Mouse (Mus musculus) ES-E14 (cell line): Measurements from ENCODE around the gene Ap2b1. TPM values are rescaled to one million over a fixed set of nuclear protein-coding genes. Genes with fewer than 3 reads are reported as not detected.

Source experiments
- DNase-seq: peaks from one replicate; pipeline ENCODE4 v3.0.0-alpha.2; 2013; ENCODE audit warnings: low read depth, low spot score
- H3K27ac ChIP-seq: 2 replicates; pipeline ENCODE4 v1.5.1; 2012; ENCODE audit warnings: low read depth, mild to moderate bottlenecking, low read length, moderate library complexity, mixed read lengths; ENCODE audit not compliant: poor library complexity, insufficient read depth, severe bottlenecking
- H3K36me3 ChIP-seq: 2 replicates; pipeline ENCODE4 v1.6.1; 2012; ENCODE audit warnings: mild to moderate bottlenecking, low read length, moderate library complexity, mixed read lengths; ENCODE audit not compliant: control insufficient read depth, poor library complexity, insufficient read depth, severe bottlenecking
- H3K4me1 ChIP-seq, 2 experiments: fragments of 150-350 bp in 1 of 2; sonication (generic) in 1 of 2; 2 replicates each; pipeline ENCODE4 v1.6.1; 2012; ENCODE audit warnings: low read length in 2 of 2, mild to moderate bottlenecking in 1 of 2, mixed read lengths in 1 of 2; ENCODE audit not compliant: control insufficient read depth in 2 of 2, insufficient read depth in 2 of 2, poor library complexity in 1 of 2
- H3K4me3 ChIP-seq, 2 experiments: fragments of 150-350 bp in 1 of 2; sonication (generic) in 1 of 2; 2 replicates each; pipeline ENCODE4 v1.5.1; 2012; ENCODE audit warnings: low read length in 2 of 2, low read depth in 1 of 2, mild to moderate bottlenecking in 1 of 2, mixed read lengths in 1 of 2; ENCODE audit not compliant: insufficient read depth in 1 of 2, poor library complexity in 1 of 2, severe bottlenecking in 1 of 2
- H3K9ac ChIP-seq: 2 replicates; pipeline ENCODE4 v1.6.1; 2012; ENCODE audit warnings: low read depth, mild to moderate bottlenecking, low read length, mixed read lengths; ENCODE audit not compliant: poor library complexity, insufficient read depth, severe bottlenecking
- H3K9me3 ChIP-seq: fragments of 150-350 bp; sonication (generic); 2 replicates; pipeline ENCODE4 v1.6.1; 2012; ENCODE audit warnings: low read depth, mild to moderate bottlenecking, low read length; ENCODE audit not compliant: control insufficient read depth, insufficient read depth
- CHD2 ChIP-seq: IDR thresholded peaks from 2 replicates; pipeline ENCODE4 v1.6.1; 2014; ENCODE audit warnings: mild to moderate bottlenecking, low read depth, low read length, inconsistent platforms
- HCFC1 ChIP-seq: IDR thresholded peaks from 2 replicates; pipeline ENCODE4 v1.6.1; 2012; ENCODE audit warnings: low read length, inconsistent platforms, borderline replicate concordance; ENCODE audit not compliant: insufficient read depth
- MAFK ChIP-seq: IDR thresholded peaks from 2 replicates; pipeline ENCODE4 v1.6.1; 2014; ENCODE audit warnings: mild to moderate bottlenecking, low read depth, low read length, inconsistent platforms; ENCODE audit not compliant: insufficient read depth
- ZC3H11A ChIP-seq: IDR thresholded peaks from 2 replicates; pipeline ENCODE4 v1.6.1; 2012; ENCODE audit warnings: low read depth, mild to moderate bottlenecking, inconsistent platforms, low read length, borderline replicate concordance
- ZNF384 ChIP-seq: IDR thresholded peaks from 2 replicates; pipeline ENCODE4 v1.6.1; 2012; ENCODE audit warnings: low read depth, low read length, inconsistent platforms
- in situ Hi-C, 2 experiments: fragments of 600-800 bp; cut with MboI; formaldehyde crosslinking; loops; one replicate each; pipeline ENCODE4 v1.15.1; 2025; ENCODE audit warnings: low sequenced_read_pairs in 2 of 2, inconsistent platforms in 1 of 2; ENCODE audit not compliant: unreplicated experiment in 2 of 2
- total RNA-seq: library from RNA; depleted of rRNA; stranded (reverse); fragments of 300-350 nt; gene quantifications from 2 replicates; pipeline ENCODE4 v1.2.3, GENCODE M21; 2012

The Ap2b1 gene
- total RNA-seq, 1 experiment: 58.5 TPM

- H3K9ac ChIP-seq: no peak overlapping the region
- no peaks in the 10 kb centered on the region for H3K9me3 ChIP-seq
- peaks cover 4 to 7% of the 10 kb centered on the region in 2 experiments for H3K4me1 ChIP-seq
- TF ChIP-seq CHD2: no peak
- TF ChIP-seq MAFK: no peak
- no peak for DNase-seq
- no peak overlapping the region for H3K27ac ChIP-seq
- no peaks in the 10 kb centered on the region for H3K36me3 ChIP-seq
- H3K4me3 ChIP-seq: no peak overlapping the region; a peak in 1 of 4 replicates
- in situ Hi-C loops: loop anchor here in 1 of 2 experiments (25.0 kb wide), 1 partner anchor 348 kb away; the partner anchor contains the start of gene Slfn2
Observed at GRCm38 (mm10) chr11:83410510-83410909, 111.7 kb downstream of the Ap2b1 start.

GRCm38 (mm10) chr11:83417080-83417479 is 118.3 kb downstream of the Ap2b1 start:
- TF ChIP-seq MAFK (no peak), HCFC1 (no peak), ZC3H11A (no peak), CHD2 (no peak), ZNF384 (no peak)
- Histone ChIP-seq H3K4me1 (peaks cover 0 to 5% of the 10 kb centered on the region in 2 experiments; a peak in 1 of 4 replicates), H3K36me3 (no peaks in the 10 kb centered on the region), H3K27ac (no peak overlapping the region), H3K9ac (no peak overlapping the region), H3K9me3 (no peaks in the 10 kb centered on the region), H3K4me3 (no peak overlapping the region)
- in situ Hi-C loops: loop anchor here in 1 of 2 experiments (25.0 kb wide), 1 partner anchor 355 kb away; the partner anchor contains the start of gene Slfn2
- peak; percentile 81 for DNase-seq

- Histone ChIP-seq H3K9ac (no peak overlapping the region), H3K4me3 (no peak overlapping the region), H3K9me3 (no peaks in the 10 kb centered on the region), H3K27ac (no peak overlapping the region), H3K36me3 (no peaks in the 10 kb centered on the region), H3K4me1 (peaks cover 0 to 5% of the 10 kb centered on the region in 2 experiments; a peak in 1 of 4 replicates)
- in situ Hi-C loops: loop anchor here in 1 of 2 experiments (25.0 kb wide), 1 partner anchor 355 kb away; the partner anchor contains the start of gene Slfn2
- DNase-seq: no peak
- TF ChIP-seq ZC3H11A (no peak), CHD2 (no peak), MAFK (no peak), ZNF384 (no peak), HCFC1 (no peak)
Observed at GRCm38 (mm10) chr11:83417708-83418107, 118.9 kb downstream of the Ap2b1 start.

GRCm38 (mm10) chr11:83418566-83418965 is 119.7 kb downstream of the Ap2b1 start:
- no peak overlapping the region for H3K27ac ChIP-seq
- in situ Hi-C loops: loop anchor here in 1 of 2 experiments (25.0 kb wide), 1 partner anchor 356 kb away; the partner anchor contains the start of gene Slfn2
- H3K36me3 ChIP-seq: no peaks in the 10 kb centered on the region
- no peaks in the 10 kb centered on the region for H3K9me3 ChIP-seq
- peak overlapping the region; percentile 45; the same call in 1 of the 2 replicates for H3K9ac ChIP-seq
- H3K4me1 ChIP-seq: peaks cover 0 to 5% of the 10 kb centered on the region in 2 experiments; a peak in 1 of 4 replicates
- TF ChIP-seq ZNF384: no peak
- TF ChIP-seq HCFC1: no peak
- no peak for TF ChIP-seq CHD2
- TF ChIP-seq ZC3H11A: no peak
- no peak for TF ChIP-seq MAFK
- no peak for DNase-seq
- H3K4me3 ChIP-seq: peak overlapping the region; percentile 18 to 51; a peak in 3 of 4 replicates

- TF ChIP-seq CHD2: no peak
- TF ChIP-seq ZC3H11A: no peak
- TF ChIP-seq ZNF384: no peak
- TF ChIP-seq HCFC1: no peak
- no peak for TF ChIP-seq MAFK
- H3K4me1 ChIP-seq: peaks cover 0 to 5% of the 10 kb centered on the region in 2 experiments; a peak in 1 of 4 replicates
- no peak overlapping the region for H3K9ac ChIP-seq
- H3K27ac ChIP-seq: no peak overlapping the region
- in situ Hi-C loops: loop anchor here (5.0 to 25.0 kb wide), 3 partner anchors 93 to 358 kb away; partner anchors contain the start of gene Slfn2 (in 1 of the 2)
- H3K36me3 ChIP-seq: no peaks in the 10 kb centered on the region
- no peak for DNase-seq
- H3K4me3 ChIP-seq: no peak overlapping the region
- H3K9me3 ChIP-seq: no peaks in the 10 kb centered on the region
Observed at GRCm38 (mm10) chr11:83420338-83420737, 121.5 kb downstream of the Ap2b1 start.
